In the genomic region with DNA sequence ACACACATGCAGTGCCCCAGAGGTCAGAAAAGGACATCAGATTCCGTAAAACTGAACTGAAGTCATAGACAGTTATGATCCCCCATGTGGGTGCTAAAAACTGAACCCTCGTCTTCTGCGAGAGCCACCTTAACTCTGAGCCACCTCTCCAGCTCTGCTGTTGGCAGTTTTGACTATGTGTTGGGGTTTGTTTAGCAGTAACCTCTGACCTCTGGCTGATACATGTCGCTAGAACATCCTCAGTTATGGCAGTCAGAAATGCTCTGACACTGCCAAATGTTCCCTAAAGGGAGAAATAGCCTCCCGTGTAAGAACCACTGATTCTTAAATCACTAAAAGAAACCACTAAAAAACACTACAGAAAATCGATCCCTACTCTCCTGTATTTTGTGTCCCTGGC, we compare ENCODE assay signal across 28 mouse cellular contexts. TPM values are rescaled to one million over a fixed set of nuclear protein-coding genes. Genes with fewer than 3 reads are reported as not detected.
"Had no signal": no experiment of that assay in that cellular context is flagged by ENCODE, and none has a peak within 500 bp of the region (broad histone marks: within the 10 kb centered on the region; RNA-seq: fewer than 3 reads in every experiment).

No protein-coding gene starts in this region.

- H3K4me1 ChIP-seq: heart, embryonic 13.5 days; heart, embryonic 15.5 days; hindbrain, embryonic 13.5 days; hindbrain, embryonic 15.5 days; kidney, embryonic 15.5 days; limb, embryonic 13.5 days had no signal

- H3K4me2 ChIP-seq: heart, embryonic 11.5 days; heart, embryonic 13.5 days; heart, embryonic 15.5 days; hindbrain, embryonic 13.5 days; hindbrain, embryonic 15.5 days; kidney, embryonic 15.5 days; limb, embryonic 13.5 days had no signal

- ATAC-seq: forebrain, postnatal 0 days; hindbrain, postnatal 0 days; intestine, embryonic 16.5 days had no signal

- DNase-seq: forebrain, postnatal 0 days; gastrocnemius, postnatal 14 days; gastrocnemius, postnatal 36 days; heart, adult 11 months; heart, adult 2 months; heart, postnatal 14 days; heart, postnatal 36 days; kidney, adult 11 months; kidney, adult 2 months; kidney, adult 9 months; kidney, postnatal 14 days; kidney, postnatal 36 days; layer of hippocampus, adult 9-11 months; layer of hippocampus, postnatal 36 days; left cerebral cortex, postnatal 4 days had no signal

- H3K27me3 ChIP-seq: heart, embryonic 13.5 days; heart, embryonic 15.5 days; hindbrain, embryonic 13.5 days; hindbrain, embryonic 15.5 days; kidney, embryonic 15.5 days; limb, embryonic 13.5 days had no signal

- H3K36me3 ChIP-seq: heart, embryonic 13.5 days; heart, embryonic 15.5 days; hindbrain, embryonic 13.5 days; hindbrain, embryonic 15.5 days; kidney, embryonic 15.5 days; limb, embryonic 13.5 days had no signal

- H3K9me3 ChIP-seq: heart, embryonic 13.5 days; heart, embryonic 15.5 days; hindbrain, embryonic 13.5 days; hindbrain, embryonic 15.5 days; kidney, embryonic 15.5 days; limb, embryonic 13.5 days had no signal

- H3K4me3 ChIP-seq: heart, adult 2 months; heart, embryonic 13.5 days; heart, embryonic 15.5 days; hindbrain, embryonic 13.5 days; hindbrain, embryonic 15.5 days; kidney, embryonic 15.5 days; limb, embryonic 13.5 days had no signal

- H3K9ac ChIP-seq: forebrain, postnatal 0 days; heart, embryonic 13.5 days; heart, embryonic 15.5 days; hindbrain, embryonic 13.5 days; hindbrain, embryonic 15.5 days; kidney, embryonic 15.5 days; limb, embryonic 13.5 days had no signal

- H3K27ac ChIP-seq: heart, adult 2 months; heart, embryonic 13.5 days; heart, embryonic 15.5 days; hindbrain, embryonic 13.5 days; hindbrain, embryonic 15.5 days; hindbrain, postnatal 0 days; kidney, embryonic 15.5 days; kidney, postnatal 0 days; limb, embryonic 13.5 days had no signal

RNA-seq across cellular contexts. Expression of gene Mmp7, which starts 16.8 kb away (rescaled TPM):
- polyA plus RNA-seq: forebrain, postnatal 0 days; heart, adult 2 months; heart, embryonic 11.5 days; heart, embryonic 13.5 days; heart, embryonic 15.5 days; heart, postnatal 0 days; hindbrain, embryonic 11.5 days; hindbrain, embryonic 13.5 days; hindbrain, embryonic 15.5 days; hindbrain, postnatal 0 days; kidney, adult 2 months; kidney, embryonic 15.5 days; limb, embryonic 11.5 days; limb, embryonic 13.5 days had no signal
